Mouse (Mus musculus) hematopoietic stem cell, adult 5-6 weeks (primary cell): ENCODE data around the gene Zbtb3. TPM values are rescaled to one million over a fixed set of nuclear protein-coding genes. Genes with fewer than 3 reads are reported as not detected.

Experiments
- ATAC-seq, 2 experiments: fragments of 125-278 bp in 1 of 2; replicated peaks in 1 of 2; 2 replicates each; pipeline ENCODE4 v1.8.0; 2016 to 2017; ENCODE audit warnings: inconsistent platforms in 2 of 2, mild to moderate bottlenecking in 2 of 2, moderate number of reproducible peaks in 2 of 2, low read depth in 1 of 2, moderate TSS enrichment in 1 of 2; ENCODE audit not compliant: low FRiP score in 2 of 2, poor library complexity in 2 of 2, severe bottlenecking in 2 of 2, insufficient read depth in 1 of 2, low TSS enrichment in 1 of 2
- total RNA-seq: library from RNA; stranded (forward); fragments of 172-1452, 232-1000 nt; gene quantifications from 2 replicates; pipeline ENCODE4 v1.2.3, GENCODE M21; 2017

The Zbtb3 gene
- total RNA-seq, 1 experiment from 2014 or later: 3.7 TPM

GRCm38 (mm10) chr19:8790171-8790570 is 12.2 kb upstream of the Zbtb3 start:
- ATAC-seq: no peak

- ATAC-seq: peak; percentile 67 to 77
Observed at GRCm38 (mm10) chr19:8798264-8798946, 4.0 kb upstream of the Zbtb3 start, which contains the start of gene Polr2g. Polr2g (minus strand) TSS chr19:8798577.

GRCm38 (mm10) chr19:8798947-8799315 is 3.4 kb upstream of the Zbtb3 start:
- ATAC-seq: no peak

GRCm38 (mm10) chr19:8803204-8803780 is 937 bp downstream of the Zbtb3 start:
- no peak for ATAC-seq

GRCm38 (mm10) chr19:8803879-8804660 is 1.7 kb downstream of the Zbtb3 start:
- ATAC-seq: 0 out of 4 replicates have a peak, but pooled peaks of 1 of the 2 experiments have one; percentile 15

- ATAC-seq: no peak
Observed at GRCm38 (mm10) chr19:8806810-8807209, 4.5 kb downstream of the Zbtb3 start.

GRCm38 (mm10) chr19:8815812-8816211 is 13.5 kb downstream of the Zbtb3 start:
- no peak for ATAC-seq

- ATAC-seq: no peak
Observed at GRCm38 (mm10) chr19:8817001-8817400, 14.6 kb downstream of the Zbtb3 start.

GRCm38 (mm10) chr19:8818301-8818798 is 16.0 kb downstream of the Zbtb3 start:
- no peak for ATAC-seq

GRCm38 (mm10) chr19:8818801-8819595 is 16.6 kb downstream of the Zbtb3 start, which contains the start of gene Ttc9c:
Ttc9c (minus strand) TSS chr19:8819333.
- ATAC-seq: peak; percentile 74 to 86

- peak; percentile 88 to 89 for ATAC-seq
Observed at GRCm38 (mm10) chr19:8819596-8820423, 17.5 kb downstream of the Zbtb3 start, which contains the start of gene Hnrnpul2. Hnrnpul2 (plus strand) TSS chr19:8820010.

GRCm38 (mm10) chr19:8820424-8820956 is 18.1 kb downstream of the Zbtb3 start:
- ATAC-seq: no peak

- ATAC-seq: no peak
Observed at GRCm38 (mm10) chr19:8821146-8821545, 18.8 kb downstream of the Zbtb3 start.

- no peak for ATAC-seq
Observed at GRCm38 (mm10) chr19:8822696-8823095, 20.3 kb downstream of the Zbtb3 start.

GRCm38 (mm10) chr19:8829660-8830059 is 27.3 kb downstream of the Zbtb3 start, which contains the start of gene AC129217.1:
AC129217.1 (plus strand) TSS chr19:8829773.
- ATAC-seq: peak; percentile 78

- no peak for ATAC-seq
Observed at GRCm38 (mm10) chr19:8830664-8831063, 28.3 kb downstream of the Zbtb3 start.
